Mouse (Mus musculus): ENCODE data around the gene Zfp949.
"Not testable (repeated sequence)": the region's sequence is repeated elsewhere in the genome, so short reads cannot be mapped to it uniquely, and the experiment has no call there.

Gene Zfp949

DNA sequence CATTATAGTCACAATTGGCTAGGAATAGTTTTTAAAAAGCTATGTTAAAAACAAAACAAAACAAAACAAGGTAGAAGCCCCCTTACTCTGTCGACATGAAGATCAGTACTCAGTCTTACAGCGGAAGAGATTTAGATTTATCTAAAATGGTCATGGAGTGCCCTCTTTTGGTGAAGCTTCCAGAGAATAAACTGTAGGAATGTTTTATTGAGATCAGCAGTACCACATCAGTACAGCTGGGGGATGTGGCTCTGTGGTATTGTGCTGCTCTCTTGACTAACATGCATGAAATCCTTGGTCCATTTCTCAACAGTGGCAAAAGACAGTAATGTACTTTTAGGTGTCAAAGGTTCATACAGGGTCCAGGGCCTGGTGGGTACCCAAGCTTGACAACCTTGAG is 5.0 kb upstream of the Zfp949 start:
- DNase-seq (ENCODE audit: low spot score), result peak; percentile 39

DNA sequence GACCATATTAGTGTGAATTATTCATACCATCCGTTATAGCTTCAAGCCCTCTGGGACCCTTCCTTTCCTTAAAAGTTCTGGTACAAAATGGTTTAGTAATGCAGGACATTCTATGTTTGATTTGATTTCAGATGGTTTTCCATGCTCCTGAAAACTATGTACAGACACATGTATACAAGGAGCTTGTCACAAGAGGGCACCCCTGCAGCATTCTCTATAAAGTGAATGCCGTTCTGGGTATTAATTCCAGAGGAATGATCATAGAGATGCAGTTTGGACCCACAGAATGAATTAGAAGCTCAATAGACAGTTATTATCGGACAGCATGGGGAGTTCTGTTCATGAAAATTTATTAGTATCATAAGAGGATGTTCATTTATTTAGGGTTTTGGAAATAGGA is 2.3 kb upstream of the Zfp949 start:
- DNase-seq (ENCODE audit: low spot score), result peak; percentile 34

DNA sequence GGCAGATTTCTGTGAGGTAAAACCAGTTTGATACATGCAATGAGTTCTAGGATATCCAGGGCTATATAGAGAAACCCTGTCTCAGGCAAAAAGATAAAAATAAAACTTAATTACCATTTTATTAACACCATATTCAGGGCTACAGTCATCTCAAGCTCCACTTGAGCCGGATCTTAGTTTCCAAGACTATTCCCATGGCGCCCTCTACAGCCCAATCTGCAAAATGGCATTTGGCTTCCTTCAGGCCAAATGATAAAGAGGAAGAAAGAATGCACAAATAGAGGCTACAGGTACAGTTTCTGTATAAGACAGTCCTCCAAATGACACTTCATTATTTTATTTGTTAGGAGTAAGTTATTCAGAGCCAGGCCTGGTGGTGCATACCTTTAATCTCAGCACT is 1.7 kb upstream of the Zfp949 start:
- peak; percentile 27 for DNase-seq (ENCODE audit: low spot score)

DNA sequence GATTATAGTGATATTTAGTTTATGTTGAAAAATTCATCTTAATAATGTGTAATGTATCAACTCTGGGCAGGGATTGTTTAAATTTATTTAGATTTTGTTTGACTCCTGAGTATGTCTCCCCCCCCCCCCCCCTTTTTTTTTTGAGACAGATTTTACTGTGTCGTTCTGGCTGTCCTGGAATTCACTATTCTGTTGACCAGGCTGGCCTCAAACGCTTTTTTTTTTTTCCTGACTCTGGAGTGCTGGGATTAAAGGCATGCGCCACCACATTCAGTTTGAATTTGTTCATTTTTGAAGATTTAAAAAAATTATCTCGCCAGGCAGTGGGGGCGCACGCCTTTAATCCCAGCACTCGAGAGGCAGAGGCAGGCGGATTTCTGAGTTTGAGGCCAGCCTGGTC is 1.2 kb upstream of the Zfp949 start:
- no peak for DNase-seq (ENCODE audit: low spot score)

DNA sequence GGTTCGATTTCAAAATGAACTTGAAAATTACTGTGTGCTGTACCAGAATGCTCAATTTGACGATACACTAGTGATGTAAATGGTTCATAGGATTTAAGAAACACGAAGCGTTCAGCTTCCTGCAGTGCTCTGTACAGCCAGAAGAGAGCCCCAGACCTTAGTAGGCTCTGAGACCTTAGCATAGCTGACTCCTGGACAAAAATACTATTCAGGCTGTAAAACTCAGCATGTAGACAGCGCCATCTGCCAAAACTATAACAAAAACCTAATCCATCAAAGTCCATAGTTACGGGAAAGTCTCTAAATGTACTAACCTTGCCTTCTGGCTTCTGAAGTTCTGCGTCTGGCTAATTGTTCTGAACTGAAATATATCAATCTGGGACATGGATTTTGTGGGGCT is 550 bp upstream of the Zfp949 start:
- peak; percentile 34 for DNase-seq (ENCODE audit: low spot score)

DNA sequence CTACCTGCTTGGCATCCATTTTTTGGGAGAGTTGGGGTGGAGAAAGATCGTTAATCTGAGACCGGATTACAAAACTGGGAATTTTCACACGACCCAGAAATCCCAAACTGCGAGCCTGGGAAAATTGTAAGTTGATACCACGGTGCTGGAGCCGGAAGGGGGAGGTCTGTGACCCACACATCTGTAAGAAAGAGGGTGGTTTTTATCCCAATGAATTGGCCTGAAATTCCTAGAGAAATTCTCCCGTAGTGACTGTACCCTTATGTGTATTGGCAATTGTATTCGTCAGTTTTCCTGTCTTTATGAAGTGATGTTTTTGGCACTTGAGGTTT is 760 bp downstream of the Zfp949 start:
- DNase-seq (ENCODE audit: low spot score), result no peak

- no peak for DNase-seq (ENCODE audit: low spot score)
These were observed 5.3 kb downstream of the Zfp949 start for GRCm38 (mm10) chr9:88553071-88553470.

DNA sequence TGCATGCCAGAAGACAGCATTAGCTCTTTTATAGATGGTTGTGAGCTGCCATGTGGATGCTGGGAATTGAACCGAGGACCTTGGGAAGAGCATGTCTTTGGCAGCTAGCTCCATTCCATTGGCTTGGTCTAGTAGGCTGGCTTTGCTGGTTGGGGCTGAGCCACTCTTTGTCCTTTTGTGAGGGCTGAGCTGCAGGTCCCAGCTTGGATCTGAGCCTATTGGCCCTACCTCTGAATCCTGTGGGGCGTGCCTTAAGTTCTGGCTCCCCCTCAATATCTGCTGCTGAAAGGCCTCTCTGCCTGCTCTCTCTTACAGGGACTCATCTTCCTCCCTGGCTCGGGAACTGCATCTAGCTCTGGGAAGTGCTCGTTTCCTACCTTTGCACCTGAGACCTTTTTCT is 10.3 kb downstream of the Zfp949 start:
- no peak for DNase-seq (ENCODE audit: low spot score)

- DNase-seq (ENCODE audit: low spot score), result not testable (repeated sequence)
These were observed 13.7 kb downstream of the Zfp949 start for GRCm38 (mm10) chr9:88561476-88561875.

- not testable (repeated sequence) for DNase-seq (ENCODE audit: low spot score)
These were observed 22.7 kb downstream of the Zfp949 start for GRCm38 (mm10) chr9:88570471-88570870.

GRCm38 (mm10) chr9:88580591-88580990 is 32.8 kb downstream of the Zfp949 start, which contains the start of gene Trim43a:
Gene Trim43a, plus strand, starts transcription at chr9:88580891.
- DNase-seq (ENCODE audit: low spot score), result not testable (repeated sequence)

- DNase-seq (ENCODE audit: low spot score), result not testable (repeated sequence)
These were observed 45.9 kb downstream of the Zfp949 start for GRCm38 (mm10) chr9:88593708-88594107.

DNA sequence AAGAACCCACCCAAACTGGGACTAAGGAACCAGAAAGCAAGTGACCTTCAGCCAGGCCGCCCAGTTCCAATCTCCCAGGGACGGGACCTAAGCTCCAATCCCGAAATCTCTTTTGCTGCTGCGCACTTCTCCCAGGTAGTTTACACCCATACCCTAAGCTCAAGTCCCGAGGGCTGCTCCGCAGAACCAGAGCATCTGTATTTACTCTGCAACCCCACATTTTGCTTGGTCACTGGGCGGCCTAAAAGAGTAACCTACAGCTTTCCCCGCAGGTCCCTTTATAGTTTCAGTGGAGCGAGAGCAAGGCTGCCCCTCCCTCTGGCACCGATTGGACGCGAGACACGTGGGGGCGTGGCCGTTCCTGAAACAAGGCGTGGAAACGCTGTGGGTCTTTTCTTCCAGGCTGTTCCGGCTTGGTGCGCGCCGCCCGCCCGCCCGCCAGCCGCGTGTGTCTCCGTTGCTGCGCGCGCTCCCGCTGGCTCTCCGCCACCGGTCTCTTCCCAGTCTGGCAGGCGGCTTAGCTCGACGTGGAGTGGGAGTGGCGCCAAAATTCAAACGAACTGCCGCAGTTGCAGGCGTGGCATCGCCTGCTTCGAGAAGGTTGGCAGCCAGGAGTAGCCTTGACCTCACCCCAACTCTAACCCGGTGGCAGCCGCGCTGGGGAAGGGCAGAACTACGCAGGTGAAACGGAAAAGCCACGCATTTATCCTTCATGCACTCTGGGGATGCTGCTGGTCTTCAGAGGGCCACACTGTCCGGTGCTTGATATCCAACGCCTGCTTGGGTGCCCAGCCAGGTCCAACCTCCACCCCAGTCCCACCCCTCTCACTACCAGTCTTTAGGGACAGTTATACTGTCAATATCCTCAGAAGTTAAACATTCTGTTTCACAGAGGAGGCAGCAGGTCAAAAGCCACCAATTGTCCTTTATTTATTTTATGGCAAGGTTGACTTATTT is 51.7 kb downstream of the Zfp949 start:
- peak; percentile 99 for DNase-seq (ENCODE audit: low spot score)

Data from layer of hippocampus, adult 11-12 months (tissue).